ENCODE assay signal across 8 mouse cellular contexts in genomic region chr14:62331457-62331856, GRCm38 (mm10). TPM values are rescaled to one million over a fixed set of nuclear protein-coding genes. Genes with fewer than 3 reads are reported as not detected.
A peak's percentile ranks its signal among the peaks of the same experiment; 100 is the strongest.
DNase-seq lines count a peak whose midpoint lies in the region; ATAC-seq and TF ChIP-seq lines count a peak whose summit lies in the region.

No protein-coding gene starts in this region.

- ATAC-seq in embryonic facial prominence, embryonic 11.5 days (replicated peaks; ENCODE audit: insufficient number of reproducible peaks, low FRiP score, low TSS enrichment, low read depth), result no peak
- ATAC-seq in intestine, embryonic 16.5 days, result no peak
- no peak for ATAC-seq in neural tube, embryonic 12.5 days (ENCODE audit: low FRiP score, low read depth)
- ATAC-seq in monocyte, adult 5-6 weeks (replicated peaks; ENCODE audit: insufficient number of reproducible peaks, low FRiP score, low TSS enrichment, poor library complexity, severe bottlenecking), result no peak
- no peak for ATAC-seq in CD4-positive, CD25-positive, alpha-beta regulatory T cell, adult 4 months

- DNase-seq in layer of hippocampus, adult 2 months (ENCODE audit: low spot score in 2 of 2), result no peak
- DNase-seq in layer of hippocampus, postnatal 25 days (ENCODE audit: extremely low spot score in 1 of 2, low spot score in 1 of 2), result no peak
- DNase-seq in embryonic facial prominence, embryonic 11.5 days (ENCODE audit: low spot score), result no peak
- DNase-seq in gastrocnemius, adult 8-10 months (ENCODE audit: low spot score in 2 of 2), result no peak

- 25% methylated on average over 6 of the region's 6 CpGs for WGBS in embryonic facial prominence, embryonic 11.5 days
- 26% methylated on average over 6 of the region's 6 CpGs for WGBS in intestine, embryonic 16.5 days
- WGBS in neural tube, embryonic 12.5 days, result 14% methylated on average over 6 of the region's 6 CpGs

- peaks cover 3% of the 10 kb centered on the region; the same call in 1 of the 2 replicates for H3K4me1 ChIP-seq in embryonic facial prominence, embryonic 11.5 days (ENCODE audit: control insufficient read depth, insufficient read depth, low read length)
- peaks cover 7% of the 10 kb centered on the region for H3K4me1 ChIP-seq in intestine, embryonic 16.5 days (ENCODE audit: control insufficient read depth, insufficient read depth, low read length)
- peaks cover 15% of the 10 kb centered on the region for H3K4me1 ChIP-seq in neural tube, embryonic 12.5 days

- peak overlapping the region; percentile 73 for H3K4me2 ChIP-seq in embryonic facial prominence, embryonic 11.5 days (ENCODE audit: low read depth, low read length)
- H3K4me2 ChIP-seq in intestine, embryonic 16.5 days (ENCODE audit: low read depth, low read length), result peak overlapping the region; percentile 86
- peak overlapping the region; percentile 73 for H3K4me2 ChIP-seq in neural tube, embryonic 12.5 days (replicated peaks)

- TF ChIP-seq CTCF in layer of hippocampus, adult 2 months (conservative IDR thresholded peaks at IDR 0.05), result no peak

- peak overlapping the region; percentile 79 for H3K4me3 ChIP-seq in layer of hippocampus, adult 2 months
- H3K4me3 ChIP-seq in embryonic facial prominence, embryonic 11.5 days (ENCODE audit: low read depth, low read length), result peak overlapping the region; percentile 64
- H3K4me3 ChIP-seq in intestine, embryonic 16.5 days (ENCODE audit: low read length), result peak overlapping the region; percentile 80
- H3K4me3 ChIP-seq in neural tube, embryonic 12.5 days, result peak overlapping the region; percentile 63

- peak overlapping the region; percentile 81; the same call in 1 of the 2 replicates for H3K9ac ChIP-seq in embryonic facial prominence, embryonic 11.5 days (replicated peaks; ENCODE audit: low read length)
- peak overlapping the region; percentile 86 for H3K9ac ChIP-seq in intestine, embryonic 16.5 days (ENCODE audit: low read depth, low read length)
- no peak overlapping the region for H3K9ac ChIP-seq in neural tube, embryonic 12.5 days

- no peaks in the 10 kb centered on the region for H3K27me3 ChIP-seq in embryonic facial prominence, embryonic 11.5 days (ENCODE audit: control insufficient read depth, insufficient read depth, low read length)
- no peaks in the 10 kb centered on the region for H3K27me3 ChIP-seq in intestine, embryonic 16.5 days (replicated peaks; ENCODE audit: control insufficient read depth, insufficient read depth, low read length)
- H3K27me3 ChIP-seq in neural tube, embryonic 12.5 days (replicated peaks), result no peaks in the 10 kb centered on the region

- no peaks in the 10 kb centered on the region for H3K9me3 ChIP-seq in embryonic facial prominence, embryonic 11.5 days (replicated peaks; ENCODE audit: control insufficient read depth, low read length)
- H3K9me3 ChIP-seq in intestine, embryonic 16.5 days (ENCODE audit: control insufficient read depth, low read length), result no peaks in the 10 kb centered on the region
- H3K9me3 ChIP-seq in neural tube, embryonic 12.5 days, result no peaks in the 10 kb centered on the region

- no peak overlapping the region for H3K27ac ChIP-seq in layer of hippocampus, adult 2 months
- peak overlapping the region; percentile 81; the same call in 1 of the 2 replicates for H3K27ac ChIP-seq in embryonic facial prominence, embryonic 11.5 days (replicated peaks; ENCODE audit: low read depth, low read length)
- peak overlapping the region; percentile 84; the same call in 1 of the 2 replicates for H3K27ac ChIP-seq in intestine, embryonic 16.5 days (ENCODE audit: low read length)
- H3K27ac ChIP-seq in neural tube, embryonic 12.5 days, result no peak overlapping the region

- H3K36me3 ChIP-seq in embryonic facial prominence, embryonic 11.5 days (replicated peaks; ENCODE audit: control insufficient read depth, insufficient read depth, low read depth, low read length), result no peaks in the 10 kb centered on the region
- no peaks in the 10 kb centered on the region for H3K36me3 ChIP-seq in intestine, embryonic 16.5 days (ENCODE audit: control insufficient read depth, insufficient read depth, low read length)
- H3K36me3 ChIP-seq in neural tube, embryonic 12.5 days, result no peaks in the 10 kb centered on the region

RNA-seq across cellular contexts. Expression of gene Dleu7, which starts 38.6 kb away (rescaled TPM):
- total RNA-seq in layer of hippocampus, adult 2 months (2021), result 1 to 10 TPM; 4.4 to 5.4 TPM
- total RNA-seq in layer of hippocampus, postnatal 25 days (2021), result 1 to 10 TPM; 5.6 to 7.5 TPM
- polyA plus RNA-seq in embryonic facial prominence, embryonic 11.5 days (2014; fragmentation: Nextera tagmentation; extraction: Ambion mirVana), result 2.3 and 4.0 TPM in 2 replicates
- polyA plus RNA-seq in intestine, embryonic 16.5 days (2015; fragmentation: Nextera tagmentation; extraction: Ambion mirVana), result 0.57 and 0.77 TPM in 2 replicates
- polyA plus RNA-seq in neural tube, embryonic 12.5 days (2016; fragmentation: Nextera tagmentation; extraction: Ambion mirVana), result 3.8 and 5.5 TPM in 2 replicates
- total RNA-seq in monocyte, adult 5-6 weeks (2017), result not detected in 3 replicates
- not detected for total RNA-seq in gastrocnemius, adult 8-10 months (2022)
- not detected for polyA plus RNA-seq in CD4-positive, CD25-positive, alpha-beta regulatory T cell, adult 4 months (2017; shearing (Covaris generic))

RNA-seq across cellular contexts. Expression of gene Rnaseh2b, which starts 39.1 kb away (rescaled TPM):
- total RNA-seq in layer of hippocampus, adult 2 months (2021), result 10 to 100 TPM in 1 of 2 experiments, 1 to 10 TPM in 1; 8.5 to 10.7 TPM
- 10 to 100 TPM; 10.1 to 14.1 TPM for total RNA-seq in layer of hippocampus, postnatal 25 days (2021)
- 65.0 and 72.0 TPM in 2 replicates for polyA plus RNA-seq in embryonic facial prominence, embryonic 11.5 days (2014; fragmentation: Nextera tagmentation; extraction: Ambion mirVana)
- 54.8 and 54.9 TPM in 2 replicates for polyA plus RNA-seq in intestine, embryonic 16.5 days (2015; fragmentation: Nextera tagmentation; extraction: Ambion mirVana)
- polyA plus RNA-seq in neural tube, embryonic 12.5 days (2016; fragmentation: Nextera tagmentation; extraction: Ambion mirVana), result 39.8 and 49.1 TPM in 2 replicates
- 12.2 to 18.4 TPM (median 16.7 TPM) in 3 replicates for total RNA-seq in monocyte, adult 5-6 weeks (2017)
- 1 to 10 TPM; 3.8 to 6.5 (median 4.5) TPM for total RNA-seq in gastrocnemius, adult 8-10 months (2022)
- polyA plus RNA-seq in CD4-positive, CD25-positive, alpha-beta regulatory T cell, adult 4 months (2017; shearing (Covaris generic)), result 10 to 100 TPM; 24.5 to 34.1 TPM

Comparison
In these comparisons a context has a peak if more than half of its experiments do, and no peak if none do; other contexts are left out.
1. H3K27ac ChIP-seq: peak in embryonic facial prominence, embryonic 11.5 days (single experiment) and intestine, embryonic 16.5 days (single experiment); none in layer of hippocampus, adult 2 months (single experiment) and neural tube, embryonic 12.5 days (single experiment).
2. Peak in every context shown above with its lines, with median percentiles within 50 percentile points of each other: H3K4me3 ChIP-seq and H3K4me2 ChIP-seq.